Mouse (Mus musculus) gastrocnemius, adult 2 months (tissue): ENCODE measurements at regions not wholly inside any gene's neighbourhood (a gene's known extent, or its start where the extent isn't known, plus 50 kb on each side); places are given as distances from the start of the nearest gene placed in this dataset.

Source experiments
- DNase-seq: peaks from one replicate; pipeline ENCODE4 v3.0.0; 2022
- H3K27ac ChIP-seq: fragments of 200-600 bp; 2 replicates; pipeline ENCODE4 v1.8.1; 2022; ENCODE audit warnings: mild to moderate bottlenecking
- H3K4me3 ChIP-seq: fragments of 200-600 bp; 2 replicates; pipeline ENCODE4 v1.8.1; 2022; ENCODE audit warnings: mild to moderate bottlenecking, moderate library complexity
- CTCF ChIP-seq: fragments of 200-600 bp; IDR thresholded peaks from 2 replicates; pipeline ENCODE4 v1.8.1; 2022; ENCODE audit warnings: antibody characterized with exemption, mild to moderate bottlenecking, moderate library complexity
- intact Hi-C: fragments of 180-260 bp; cut with DNase I; formaldehyde crosslinking; loops from one replicate; pipeline ENCODE4 v1.15.1; 2025

- H3K4me3 ChIP-seq, result no peak overlapping the region
- no peak overlapping the region for H3K27ac ChIP-seq
- intact Hi-C loops, result no loop called here
- no peak for TF ChIP-seq CTCF
- no peak for DNase-seq
Observed at GRCm38 (mm10) chr13:80946034-80946433, 62.9 kb downstream of the Arrdc3 start.

GRCm38 (mm10) chr13:80947705-80948104 lies 64.5 kb downstream of the Arrdc3 start:
- no peak for DNase-seq
- intact Hi-C loops, result no loop called here
- TF ChIP-seq CTCF, result no peak

GRCm38 (mm10) chr13:80949133-80949697 lies 66.0 kb downstream of the Arrdc3 start:
- H3K4me3 ChIP-seq, result no peak overlapping the region
- H3K27ac ChIP-seq, result peak overlapping the region; percentile 65
- peak; percentile 54 for DNase-seq
- no peak for TF ChIP-seq CTCF
- intact Hi-C loops, result no loop called here

More at GRCm38 (mm10) chr13:80947705-80948104, 64.5 kb downstream of the Arrdc3 start:
- Histone ChIP-seq H3K27ac (no peak overlapping the region; the same call in 1 of the 2 replicates), H3K4me3 (no peak overlapping the region)

- intact Hi-C loops, result no loop called here
- Histone ChIP-seq H3K4me3 (no peak overlapping the region), H3K27ac (peak overlapping the region; percentile 65)
- DNase-seq, result no peak
- no peak for TF ChIP-seq CTCF
Observed at GRCm38 (mm10) chr13:80950239-80950638, 67.1 kb downstream of the Arrdc3 start.

GRCm38 (mm10) chr13:80950803-80951202 lies 67.6 kb downstream of the Arrdc3 start:
- intact Hi-C loops, result no loop called here
- DNase-seq, result no peak
- Histone ChIP-seq H3K4me3 (no peak overlapping the region), H3K27ac (peak overlapping the region; percentile 65)
- TF ChIP-seq CTCF, result no peak

- no peak for TF ChIP-seq CTCF
- no peak overlapping the region for H3K4me3 ChIP-seq
- peak; percentile 87 for DNase-seq
- intact Hi-C loops, result no loop called here
- H3K27ac ChIP-seq, result peak overlapping the region; percentile 65
Observed at GRCm38 (mm10) chr13:80951327-80951726, 68.1 kb downstream of the Arrdc3 start.

- no peak for TF ChIP-seq CTCF
- Histone ChIP-seq H3K27ac (peak overlapping the region; percentile 65; the same call in 1 of the 2 replicates), H3K4me3 (no peak overlapping the region)
- DNase-seq, result no peak
- intact Hi-C loops, result no loop called here
Observed at GRCm38 (mm10) chr13:80952851-80953250, 69.7 kb downstream of the Arrdc3 start.

- DNase-seq, result no peak
- intact Hi-C loops, result no loop called here
- Histone ChIP-seq H3K27ac (no peak overlapping the region), H3K4me3 (no peak overlapping the region)
- no peak for TF ChIP-seq CTCF
Observed at GRCm38 (mm10) chr13:80954059-80954645, 71.0 kb downstream of the Arrdc3 start.

GRCm38 (mm10) chr13:80956966-80957365 lies 73.8 kb downstream of the Arrdc3 start:
- no peak for TF ChIP-seq CTCF
- no peak overlapping the region for H3K27ac ChIP-seq
- intact Hi-C loops, result no loop called here
- no peak overlapping the region for H3K4me3 ChIP-seq
- DNase-seq, result no peak

- TF ChIP-seq CTCF, result no peak
- Histone ChIP-seq H3K27ac (peak overlapping the region; percentile 32; the same call in 1 of the 2 replicates), H3K4me3 (no peak overlapping the region)
- intact Hi-C loops, result no loop called here
- DNase-seq, result no peak
Observed at GRCm38 (mm10) chr13:80957419-80958139, 74.4 kb downstream of the Arrdc3 start.

GRCm38 (mm10) chr13:80959763-80960162 lies 76.6 kb downstream of the Arrdc3 start:
- intact Hi-C loops, result loop anchor here (5.0 kb wide), 1 partner anchor 148 kb away; no protein-coding TSS in a partner anchor
- no peak for TF ChIP-seq CTCF

GRCm38 (mm10) chr13:80961985-80962617 lies 78.9 kb downstream of the Arrdc3 start:
- intact Hi-C loops, result loop anchor here (2.0 to 5.0 kb wide), 2 partner anchors 77 to 145 kb away; no protein-coding TSS in a partner anchor
- Histone ChIP-seq H3K27ac (peak overlapping the region; percentile 93), H3K4me3 (peak overlapping the region; percentile 71)
- no peak for DNase-seq
- no peak for TF ChIP-seq CTCF

More at GRCm38 (mm10) chr13:80959763-80960162, 76.6 kb downstream of the Arrdc3 start:
- DNase-seq, result no peak
- Histone ChIP-seq H3K4me3 (no peak overlapping the region), H3K27ac (no peak overlapping the region)
